8 mouse cellular contexts compared by ENCODE assay signal in the genomic region with DNA sequence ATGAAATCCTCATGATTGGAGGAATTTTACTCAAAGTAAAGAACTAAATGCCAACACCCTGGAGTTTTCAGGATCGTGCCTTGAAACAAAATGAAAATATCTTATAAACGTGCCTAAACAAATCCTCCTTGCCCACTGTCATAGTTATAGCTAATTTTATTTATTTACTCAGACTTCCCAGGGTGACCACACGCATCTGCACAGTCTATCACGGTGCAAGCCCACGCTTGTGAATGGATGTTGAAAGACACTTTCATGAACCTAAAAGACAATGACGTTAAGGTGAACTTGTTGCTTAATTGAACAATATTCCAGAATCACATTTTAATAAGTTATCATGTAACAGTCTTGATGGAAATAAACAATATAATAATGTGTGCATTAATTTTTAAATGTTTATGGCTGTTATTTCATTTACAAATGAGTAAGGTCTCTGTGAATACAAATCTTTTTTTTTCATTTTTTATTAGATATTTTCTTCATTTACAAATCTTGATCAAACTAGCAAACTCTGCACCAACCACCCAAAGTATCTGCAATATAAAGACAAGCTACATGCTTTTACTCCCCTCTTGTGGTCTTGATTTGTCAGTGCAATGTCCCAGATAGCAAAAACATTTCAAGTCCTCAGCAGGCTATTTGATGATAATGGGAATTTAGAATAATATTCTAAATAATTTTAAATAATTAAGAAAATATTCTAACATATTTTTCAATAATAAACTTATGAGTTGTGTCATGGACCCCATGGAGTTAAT. TPM values are rescaled to one million over a fixed set of nuclear protein-coding genes. Genes with fewer than 3 reads are reported as not detected.
DNase-seq lines count a peak whose midpoint lies in the region; ATAC-seq and TF ChIP-seq lines count a peak whose summit lies in the region.
"Had no signal": no experiment of that assay in that cellular context is flagged by ENCODE, and none has a peak within 500 bp of the region (broad histone marks: within the 10 kb centered on the region; RNA-seq: fewer than 3 reads in every experiment).

No protein-coding gene starts in this region.

- H3K27ac ChIP-seq in hindbrain, embryonic 11.5 days (ENCODE audit: low read depth, low read length), result no peak overlapping the region
- no peak overlapping the region for H3K27ac ChIP-seq in hindbrain, embryonic 13.5 days
- no peak overlapping the region for H3K27ac ChIP-seq in CH12.LX (ENCODE audit: insufficient read depth, low read depth)
- H3K27ac ChIP-seq in forebrain, postnatal 0 days (ENCODE audit: low read depth, low read length), result no peak overlapping the region
- no peak overlapping the region for H3K27ac ChIP-seq in midbrain, embryonic 15.5 days

- peak; percentile 78 for TF ChIP-seq RAD21 in CH12.LX (IDR thresholded peaks at IDR 0.05; ENCODE audit: low read depth, low read length)

- no peak for TF ChIP-seq EP300 in CH12.LX (IDR thresholded peaks at IDR 0.05; ENCODE audit: low read length)

- peak in 1 of 2 experiments; percentile 69; a peak in 3 of 4 replicates for TF ChIP-seq CTCF in CH12.LX (conservative IDR thresholded peaks at IDR 0.05 in 1 of 2, IDR thresholded peaks at IDR 0.05 in 1 of 2; ENCODE audit: low read depth in 2 of 2, low read length in 2 of 2)
- TF ChIP-seq CTCF in forebrain, postnatal 0 days (IDR thresholded peaks at IDR 0.05; ENCODE audit: low read depth), result peak; percentile 82

- no peaks in the 10 kb centered on the region for H3K79me2 ChIP-seq in CH12.LX (replicated peaks; ENCODE audit: control insufficient read depth, extremely low read depth, insufficient read depth, poor library complexity, severe bottlenecking)

- no peaks in the 10 kb centered on the region for H3K9me3 ChIP-seq in hindbrain, embryonic 11.5 days (ENCODE audit: control insufficient read depth, low read length)
- H3K9me3 ChIP-seq in hindbrain, embryonic 13.5 days, result no peaks in the 10 kb centered on the region
- H3K9me3 ChIP-seq in CH12.LX (replicated peaks; ENCODE audit: low read length), result no peaks in the 10 kb centered on the region
- H3K9me3 ChIP-seq in forebrain, postnatal 0 days (ENCODE audit: low read length), result no peaks in the 10 kb centered on the region
- no peaks in the 10 kb centered on the region for H3K9me3 ChIP-seq in midbrain, embryonic 15.5 days

- no peak overlapping the region for H3K4me3 ChIP-seq in hindbrain, embryonic 11.5 days (ENCODE audit: low read depth, low read length)
- H3K4me3 ChIP-seq in hindbrain, embryonic 13.5 days, result no peak overlapping the region
- no peak overlapping the region for H3K4me3 ChIP-seq in CH12.LX (replicated peaks in 1 of 3; ENCODE audit: low read depth in 2 of 3, low read length in 2 of 3, poor library complexity in 1 of 3)
- no peak overlapping the region for H3K4me3 ChIP-seq in forebrain, postnatal 0 days (ENCODE audit: low read depth, low read length)
- H3K4me3 ChIP-seq in midbrain, embryonic 15.5 days, result no peak overlapping the region
- H3K4me3 ChIP-seq: erythroblast, embryonic 14.5 days had no signal

- no peaks in the 10 kb centered on the region for H3K4me1 ChIP-seq in hindbrain, embryonic 11.5 days (replicated peaks; ENCODE audit: control insufficient read depth, insufficient read depth, low read length)
- no peaks in the 10 kb centered on the region for H3K4me1 ChIP-seq in hindbrain, embryonic 13.5 days (replicated peaks)
- no peaks in the 10 kb centered on the region for H3K4me1 ChIP-seq in CH12.LX (ENCODE audit: control insufficient read depth in 1 of 2, insufficient read depth in 2 of 2)
- no peaks in the 10 kb centered on the region for H3K4me1 ChIP-seq in forebrain, postnatal 0 days (ENCODE audit: insufficient read depth)
- no peaks in the 10 kb centered on the region for H3K4me1 ChIP-seq in midbrain, embryonic 15.5 days

- dilution Hi-C loops in CH12.LX (cut with MboI; ENCODE audit: extremely low pct_ligation_motif_present, extremely low pct_unique_long_range_greater_than_20kb, low sequenced_read_pairs), result no loop called here

- H3K36me3 ChIP-seq in hindbrain, embryonic 11.5 days (ENCODE audit: control insufficient read depth, insufficient read depth, low read length), result no peaks in the 10 kb centered on the region
- H3K36me3 ChIP-seq in hindbrain, embryonic 13.5 days, result no peaks in the 10 kb centered on the region
- no peaks in the 10 kb centered on the region for H3K36me3 ChIP-seq in CH12.LX (replicated peaks in 1 of 2; ENCODE audit: control insufficient read depth in 1 of 2, insufficient read depth in 1 of 2, low read length in 1 of 2)
- H3K36me3 ChIP-seq in forebrain, postnatal 0 days (ENCODE audit: insufficient read depth), result no peaks in the 10 kb centered on the region
- no peaks in the 10 kb centered on the region for H3K36me3 ChIP-seq in midbrain, embryonic 15.5 days (replicated peaks)

- H3K4me2 ChIP-seq in hindbrain, embryonic 11.5 days (replicated peaks; ENCODE audit: low read depth, low read length), result no peak overlapping the region
- H3K4me2 ChIP-seq in hindbrain, embryonic 13.5 days, result no peak overlapping the region
- no peak overlapping the region for H3K4me2 ChIP-seq in CH12.LX (ENCODE audit: insufficient read depth, low read depth, poor library complexity, severe bottlenecking)
- no peak overlapping the region for H3K4me2 ChIP-seq in forebrain, postnatal 0 days (ENCODE audit: low read depth)
- H3K4me2 ChIP-seq in midbrain, embryonic 15.5 days, result no peak overlapping the region

- H3K9ac ChIP-seq in hindbrain, embryonic 11.5 days (ENCODE audit: low read depth, low read length), result no peak overlapping the region
- H3K9ac ChIP-seq in hindbrain, embryonic 13.5 days, result no peak overlapping the region
- H3K9ac ChIP-seq in CH12.LX (ENCODE audit: insufficient read depth, low read depth), result no peak overlapping the region
- no peak overlapping the region for H3K9ac ChIP-seq in forebrain, postnatal 0 days
- H3K9ac ChIP-seq in midbrain, embryonic 15.5 days, result no peak overlapping the region

- peak; percentile 35 for DNase-seq in hindbrain, embryonic 11.5 days (ENCODE audit: low spot score)
- DNase-seq in 416B (ENCODE audit: low read depth) (peak; percentile 66), CH12.LX (ENCODE audit: extremely low read depth) (peak; percentile 42)
- peak; percentile 74 for DNase-seq in forebrain, postnatal 0 days
- no peak for DNase-seq in adrenal gland, postnatal 4 days (ENCODE audit: low spot score in 2 of 2)

- TF ChIP-seq POLR2A in CH12.LX (IDR thresholded peaks at IDR 0.05; ENCODE audit: low read depth, low read length), result no peak

- in situ Hi-C loops in CH12.LX (cut with MboI; ENCODE audit: low pct_ligation_motif_present, low pct_unique_long_range_greater_than_20kb, low sequenced_read_pairs), result no loop called here

- no peaks in the 10 kb centered on the region for H3K27me3 ChIP-seq in hindbrain, embryonic 11.5 days (ENCODE audit: control insufficient read depth, insufficient read depth, low read length)
- no peaks in the 10 kb centered on the region for H3K27me3 ChIP-seq in hindbrain, embryonic 13.5 days
- no peaks in the 10 kb centered on the region for H3K27me3 ChIP-seq in CH12.LX (replicated peaks)
- H3K27me3 ChIP-seq in forebrain, postnatal 0 days (ENCODE audit: insufficient read depth, low read length), result no peaks in the 10 kb centered on the region
- H3K27me3 ChIP-seq in midbrain, embryonic 15.5 days (replicated peaks), result no peaks in the 10 kb centered on the region

- 83% methylated on average over 6 of the region's 6 CpGs for WGBS in hindbrain, embryonic 11.5 days
- WGBS in hindbrain, embryonic 13.5 days, result 79% methylated on average over 6 of the region's 6 CpGs
- 87% methylated on average over 6 of the region's 6 CpGs for WGBS in forebrain, postnatal 0 days
- 84% methylated on average over 6 of the region's 6 CpGs for WGBS in midbrain, embryonic 15.5 days

- no peak for ATAC-seq in hindbrain, embryonic 11.5 days (ENCODE audit: low FRiP score)
- ATAC-seq in hindbrain, embryonic 13.5 days (ENCODE audit: low FRiP score), result no peak
- peak; percentile 87 for ATAC-seq in forebrain, postnatal 0 days
- ATAC-seq in midbrain, embryonic 15.5 days (replicated peaks), result peak; percentile 82; the same call in 1 of the 2 replicates

TF ChIP-seq in CH12.LX, 34 proteins besides CTCF, POLR2A, EP300 and RAD21:
- peak; percentile 68 for TF ChIP-seq SMC3 (IDR thresholded peaks at IDR 0.05; ENCODE audit: low read depth, low read length)
- peak; percentile 18; the same call in 1 of the 2 replicates for TF ChIP-seq ZC3H11A (IDR thresholded peaks at IDR 0.05; ENCODE audit: low read depth, low read length)
- no peak for TF ChIP-seq SIN3A (IDR thresholded peaks at IDR 0.05; ENCODE audit: low read length)
- no peak for TF ChIP-seq MYC (IDR thresholded peaks at IDR 0.05; ENCODE audit: low read depth, low read length)
- TF ChIP-seq IRF4 (IDR thresholded peaks at IDR 0.05; ENCODE audit: low read depth, low read length), result no peak
- TF ChIP-seq CHD2 (IDR thresholded peaks at IDR 0.05; ENCODE audit: low read length), result no peak
TF ChIP-seq in CH12.LX: peak in this region for 2.

RNA-seq across cellular contexts. Expression of gene Sucnr1, which starts 30.4 kb away (rescaled TPM):
- 0.18 and 0.36 TPM in 2 replicates for polyA plus RNA-seq in hindbrain, embryonic 11.5 days (2014; fragmentation: Nextera tagmentation; extraction: Ambion mirVana)
- 0.16 TPM in 1 of 2 replicates, not detected in the other for polyA plus RNA-seq in hindbrain, embryonic 13.5 days (2015; fragmentation: Nextera tagmentation; extraction: Ambion mirVana)
- total RNA-seq in CH12.LX (2012; rRNA removed) (not detected in 2 replicates), CH12.LX (2014; rRNA removed) (not detected in 2 replicates)
- not detected in 2 replicates for polyA plus RNA-seq in CH12.LX (2012; ENCODE audit: insufficient read length, low read depth)
- total RNA-seq in forebrain, postnatal 0 days (2014; rRNA removed), result not detected in 2 replicates
- polyA plus RNA-seq in forebrain, postnatal 0 days (2015; fragmentation: Nextera tagmentation; extraction: Ambion mirVana), result not detected in 2 replicates
- polyA plus RNA-seq in midbrain, embryonic 15.5 days (2015; fragmentation: Nextera tagmentation; extraction: Ambion mirVana), result not detected in 2 replicates
- total RNA-seq in adrenal gland, postnatal 4 days (2021), result 1 to 10 TPM in 1 of 2 experiments, under 1 TPM in 1; 0.65 to 1.9 TPM
- polyA plus RNA-seq: erythroblast, embryonic 14.5 days had no signal

Comparison
In these comparisons a context has a peak if more than half of its experiments do, and no peak if none do; other contexts are left out.
1. ATAC-seq: peak in forebrain, postnatal 0 days (single experiment) and midbrain, embryonic 15.5 days (single experiment); none in hindbrain, embryonic 11.5 days (single experiment) and hindbrain, embryonic 13.5 days (single experiment).
2. DNase-seq: peak in hindbrain, embryonic 11.5 days (single experiment), 416B (single experiment), CH12.LX (single experiment) and forebrain, postnatal 0 days (single experiment); none in adrenal gland, postnatal 4 days (0 of 2).